Mouse (Mus musculus): ENCODE measurements around the gene C2cd4c.

The C2cd4c gene

DNA sequence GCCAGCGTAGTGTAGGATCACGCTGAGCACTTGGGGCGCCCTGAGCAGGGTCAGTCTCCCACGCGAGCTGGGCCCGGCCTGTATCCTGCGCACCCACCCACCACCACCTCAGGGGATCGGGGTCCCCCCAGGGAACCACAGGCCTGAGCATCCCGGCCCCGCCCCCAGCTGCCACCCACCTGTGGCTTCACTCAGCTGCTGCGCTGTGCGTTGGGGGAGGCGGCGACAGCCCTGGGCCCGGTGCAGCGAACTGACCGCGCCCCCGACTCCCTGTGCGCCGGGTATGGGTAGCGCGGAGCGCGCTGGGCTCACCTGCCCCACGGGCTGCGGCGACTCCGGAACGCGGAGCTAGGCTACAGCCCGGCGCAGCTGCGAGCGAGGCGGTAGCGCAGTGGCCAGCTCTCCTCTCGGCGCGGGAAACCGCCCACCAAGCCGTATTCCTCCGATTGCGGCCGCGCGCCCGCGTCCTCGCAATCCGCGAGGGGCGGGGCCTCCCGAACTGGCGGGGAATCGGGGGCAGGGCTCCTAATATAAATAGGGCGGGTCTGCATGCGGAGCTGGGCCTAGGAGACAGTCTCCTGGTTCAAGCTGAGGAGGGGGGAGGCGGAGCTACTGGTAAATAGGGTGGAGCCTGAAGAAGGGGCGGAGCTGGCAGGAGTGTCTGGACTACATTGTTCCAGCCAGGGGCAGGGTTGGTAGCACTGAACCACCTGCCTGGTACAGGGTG, at the start of gene C2cd4c:
C2cd4c (minus strand) TSS at position 448 of the 727 bp plus-strand sequence.
- peak; percentile 67 for DNase-seq (ENCODE audit: low read depth, low spot score)

DNA sequence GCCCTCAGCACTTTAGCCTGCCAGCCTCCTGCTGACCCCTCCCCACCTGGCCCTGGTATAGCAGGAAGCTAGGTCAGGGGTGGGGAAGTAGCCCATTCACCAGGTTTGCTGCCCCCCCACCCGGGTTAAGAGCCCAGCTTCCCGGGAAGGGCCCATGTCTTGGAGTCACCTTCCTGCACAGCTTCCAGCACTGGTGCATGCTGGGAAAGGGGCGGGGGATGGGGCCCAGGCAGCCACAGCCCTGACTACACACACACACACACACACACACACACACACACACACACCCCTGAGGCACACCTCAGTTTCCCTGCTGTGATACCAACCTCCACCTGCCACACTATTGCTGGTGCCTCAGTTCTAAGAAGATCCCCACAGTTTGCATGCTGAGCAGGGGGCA, 48.0 kb upstream of the C2cd4c start:
- no peak for DNase-seq (ENCODE audit: low read depth, low spot score)

DNA sequence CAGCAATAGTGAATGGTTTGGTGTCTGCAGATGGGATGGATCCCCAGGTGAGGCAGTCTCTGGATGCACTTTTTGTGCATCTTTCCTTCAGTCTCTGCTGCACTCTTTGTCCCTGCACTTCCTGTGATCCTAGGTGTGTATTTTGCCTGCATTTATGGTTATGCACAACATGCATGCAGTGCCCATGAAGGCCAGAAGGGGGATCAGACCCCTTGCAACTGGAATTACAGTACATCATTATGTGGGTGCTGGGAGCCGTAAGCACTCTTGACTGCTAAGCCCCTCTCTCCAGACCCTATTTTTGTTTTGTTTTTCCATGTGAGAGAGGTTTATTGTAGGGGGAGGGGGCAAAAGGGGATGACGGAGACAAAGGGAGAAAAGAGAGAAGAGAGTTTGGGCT, 46.5 kb upstream of the C2cd4c start:
- no peak for DNase-seq (ENCODE audit: low read depth, low spot score)

DNA sequence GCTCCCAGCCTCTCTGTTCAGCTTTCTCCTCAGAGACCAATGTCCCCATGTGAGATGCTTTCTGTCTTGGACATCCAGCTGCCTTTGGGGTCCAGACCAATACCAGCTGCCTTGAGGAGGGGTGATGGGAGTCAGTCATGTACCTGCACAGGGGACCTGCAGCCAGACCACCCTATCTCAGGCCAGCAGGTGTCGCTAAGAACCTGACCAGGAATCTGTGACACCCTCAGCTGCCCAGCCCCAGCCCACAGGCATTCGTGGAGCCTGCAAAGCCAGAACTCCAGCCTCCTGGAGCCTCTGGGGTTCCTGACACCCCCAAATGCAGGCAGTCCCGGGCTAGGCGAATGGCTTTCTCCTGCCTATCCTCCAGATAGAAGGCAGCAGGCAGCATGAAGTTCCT, 45.0 kb upstream of the C2cd4c start:
- no peak for DNase-seq (ENCODE audit: low read depth, low spot score)

DNA sequence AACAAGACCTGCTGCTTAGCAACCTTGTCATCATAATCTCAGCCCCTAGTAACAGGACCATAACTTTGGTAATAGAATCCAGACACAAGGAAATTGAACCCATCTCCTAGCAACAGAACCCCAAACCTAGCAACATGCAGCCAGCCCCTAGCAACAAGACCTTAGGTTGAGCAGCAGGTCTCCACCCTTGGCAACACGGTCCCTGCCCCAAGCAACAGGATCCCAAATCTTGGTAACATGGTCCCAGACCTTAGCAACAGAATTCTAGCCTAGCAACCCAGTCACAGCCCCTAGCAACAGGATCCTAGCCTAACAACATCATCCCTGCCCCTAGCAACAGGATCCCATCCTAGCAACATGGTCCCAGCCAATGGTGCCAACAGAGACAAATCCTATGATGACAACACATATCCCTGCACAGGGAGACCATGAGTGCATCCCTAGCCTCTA, 41.1 kb upstream of the C2cd4c start:
- no peak for DNase-seq (ENCODE audit: low read depth, low spot score)

DNA sequence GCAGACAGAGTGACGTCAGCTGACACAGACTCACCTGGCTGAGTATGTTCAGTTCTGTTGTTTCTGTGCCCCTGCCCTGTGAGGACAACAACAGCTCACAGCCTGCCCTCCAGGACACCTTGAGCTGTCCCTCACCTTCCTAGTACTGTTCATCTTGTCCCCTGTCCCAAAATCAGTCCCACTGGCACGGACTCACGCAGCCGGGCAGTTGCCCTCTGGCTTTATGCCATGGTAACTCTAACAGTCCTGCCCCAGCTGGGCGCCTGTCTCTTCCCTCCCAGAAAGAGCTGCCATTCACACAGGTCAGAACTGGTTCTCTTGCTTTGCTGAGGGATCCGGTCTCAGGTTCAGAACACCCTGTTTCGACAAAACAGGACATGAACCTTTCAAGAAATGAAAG, 39.0 kb upstream of the C2cd4c start:
- no peak for DNase-seq (ENCODE audit: low read depth, low spot score)

DNA sequence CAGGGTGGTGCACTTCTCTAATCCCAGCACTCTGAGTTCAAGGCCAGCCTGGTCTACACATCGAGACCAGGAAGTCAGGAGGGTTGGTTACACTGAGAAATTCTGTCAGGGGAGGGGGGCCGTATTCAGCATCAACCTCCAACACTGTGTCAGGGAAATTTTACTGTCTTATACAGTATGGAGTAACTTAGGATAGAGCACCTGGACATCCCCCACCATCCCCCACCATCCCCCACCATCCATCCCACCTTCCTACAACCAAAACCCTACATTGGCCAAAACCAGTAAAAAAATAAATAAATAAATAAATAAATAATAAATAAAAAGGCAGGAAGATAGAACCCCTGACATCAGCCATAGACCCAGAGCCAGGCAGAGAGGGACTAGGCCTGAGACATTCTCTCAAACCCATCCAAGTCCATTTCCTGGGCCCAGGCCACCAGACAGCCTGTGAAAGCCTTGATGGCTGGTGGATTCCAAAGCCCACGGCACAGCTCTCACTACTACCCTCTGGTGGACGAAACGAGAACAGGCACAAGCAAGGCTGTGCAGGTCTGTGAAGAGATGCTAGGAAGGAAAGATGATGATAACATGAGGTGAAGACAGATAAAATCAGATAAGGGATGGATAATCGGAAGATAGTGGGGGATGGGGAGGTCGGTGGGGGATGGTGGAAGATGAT, 35.4 kb upstream of the C2cd4c start:
- DNase-seq (ENCODE audit: low read depth, low spot score) = no peak

DNA sequence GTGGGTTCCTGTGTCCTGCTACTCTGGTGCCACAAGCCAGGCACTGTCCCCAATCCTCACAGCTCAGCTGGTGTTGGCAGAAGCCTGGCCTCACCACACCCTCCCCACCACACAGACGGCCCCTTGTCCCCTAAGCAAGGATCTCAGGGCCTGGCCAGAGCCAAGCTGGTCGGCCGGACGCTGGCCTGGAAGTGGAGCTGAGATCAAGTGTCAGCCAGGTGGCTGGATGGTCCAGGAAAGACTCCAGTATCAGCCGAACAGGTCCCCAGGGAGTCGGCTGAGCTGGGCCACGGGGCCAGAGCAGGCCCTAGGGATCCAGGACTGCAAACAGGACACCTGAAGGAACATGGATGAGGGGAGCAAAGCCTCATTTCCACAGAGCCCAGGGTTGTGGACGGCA, 31.9 kb upstream of the C2cd4c start, which contains the start of gene Odf3l2:
Odf3l2 (minus strand) TSS at position 28 of the 400 bp plus-strand sequence.
- no peak for DNase-seq (ENCODE audit: low read depth, low spot score)

DNA sequence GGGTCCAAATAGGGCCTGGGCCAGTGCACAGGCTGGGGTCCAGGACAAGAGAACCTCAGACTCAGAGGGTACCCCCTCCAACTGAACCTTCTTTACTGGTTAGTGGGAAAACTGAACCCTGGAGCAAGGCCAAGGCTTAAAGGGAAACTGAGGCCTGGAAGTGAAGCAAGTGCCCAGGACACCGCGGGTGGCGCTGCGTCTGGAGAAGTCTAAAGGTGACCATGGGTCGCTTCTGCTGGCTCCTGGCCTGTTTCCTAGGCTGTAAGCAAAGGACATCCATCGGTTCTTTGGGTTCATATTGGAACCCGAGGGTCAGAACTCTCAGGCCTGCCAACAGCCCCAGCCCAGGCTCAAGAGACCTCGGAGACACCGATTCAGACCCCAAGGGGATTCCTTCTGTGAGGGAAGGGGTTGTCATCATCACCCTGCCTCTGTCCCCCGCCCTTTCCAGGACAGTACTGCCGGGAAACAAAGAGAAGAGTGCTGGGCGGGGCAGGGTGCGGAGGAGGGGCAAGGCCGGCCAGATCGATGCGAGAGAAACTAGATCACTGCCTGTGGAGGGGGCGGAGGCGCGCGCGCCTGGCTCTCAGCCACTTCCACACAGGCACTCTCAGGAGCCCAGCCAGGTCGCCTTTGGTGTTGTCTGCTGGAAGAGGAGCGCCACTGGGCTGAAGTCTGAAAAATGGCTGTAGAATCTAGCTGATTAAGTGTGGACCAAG, 24.8 kb upstream of the C2cd4c start:
- no peak for DNase-seq (ENCODE audit: low read depth, low spot score)

DNA sequence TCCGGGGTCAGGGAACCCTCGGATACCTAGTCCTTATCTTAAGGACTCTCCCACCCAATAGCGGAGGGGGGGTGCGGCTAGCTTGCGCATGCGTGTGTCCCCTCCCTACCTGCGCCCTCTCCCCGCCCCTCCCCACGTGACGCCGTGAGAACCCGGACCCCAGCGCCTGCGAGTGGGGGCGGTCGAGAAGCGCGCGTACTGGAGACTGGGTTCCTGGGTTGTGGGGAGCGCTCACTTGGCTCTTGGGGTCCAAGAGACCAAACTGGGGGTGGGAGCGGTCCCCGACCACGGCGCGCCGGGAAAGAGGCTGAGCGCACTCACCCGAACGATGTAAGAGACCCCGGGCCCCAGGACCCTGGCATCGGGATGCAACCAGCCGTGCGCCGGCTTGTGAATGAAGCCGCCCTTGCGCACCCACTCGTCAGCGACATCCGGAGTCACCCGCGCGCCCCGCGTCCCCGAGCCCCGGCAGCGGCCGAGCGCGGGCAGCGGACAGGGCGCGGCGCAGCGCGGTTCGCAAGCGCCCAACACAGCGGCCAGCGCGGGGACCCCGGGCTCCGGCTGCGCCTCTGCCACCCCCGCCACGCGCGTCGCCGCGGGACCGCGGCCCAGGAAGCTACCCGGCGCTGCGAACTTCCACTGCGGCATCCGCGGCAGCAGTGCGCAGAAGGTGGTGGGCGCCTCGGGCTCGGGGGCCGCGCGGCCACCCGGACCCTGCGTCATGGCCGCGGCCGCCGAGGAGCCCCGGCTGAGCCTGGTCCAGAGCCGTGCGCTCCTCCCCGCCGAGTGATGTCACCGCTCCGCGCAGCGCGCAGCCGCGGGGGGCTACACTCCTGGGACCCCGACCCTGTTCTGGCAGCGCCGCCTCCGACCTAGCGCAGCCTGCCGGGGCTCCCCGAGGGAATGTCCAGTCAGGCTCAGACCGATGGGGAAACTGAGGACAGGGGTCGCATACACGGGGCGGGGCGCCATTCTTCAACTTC, 23.6 kb upstream of the C2cd4c start, which contains the start of gene Shc2:
Shc2 (minus strand) TSS at position 791 of the 983 bp plus-strand sequence.
- DNase-seq (ENCODE audit: low read depth, low spot score) = no peak

DNA sequence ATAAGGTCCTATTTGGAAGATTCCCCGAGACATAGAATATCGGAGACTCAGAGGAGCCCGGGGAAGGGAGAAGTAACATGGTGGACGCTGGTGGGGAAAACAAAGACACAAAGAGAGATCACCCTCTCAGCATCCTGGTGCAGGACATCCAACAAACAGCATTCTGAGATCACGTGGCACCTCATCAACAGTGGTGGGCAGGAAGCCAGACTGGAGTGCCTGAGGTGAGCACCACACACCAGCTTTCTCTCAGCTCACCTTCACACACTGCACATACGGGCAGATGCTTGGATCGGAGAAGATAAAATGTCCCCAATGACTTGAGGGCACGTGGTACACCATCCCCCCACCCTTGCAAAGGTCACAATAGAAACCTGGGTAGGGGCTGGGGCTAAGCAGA, 22.5 kb upstream of the C2cd4c start:
- no peak for DNase-seq (ENCODE audit: low read depth, low spot score)

DNA sequence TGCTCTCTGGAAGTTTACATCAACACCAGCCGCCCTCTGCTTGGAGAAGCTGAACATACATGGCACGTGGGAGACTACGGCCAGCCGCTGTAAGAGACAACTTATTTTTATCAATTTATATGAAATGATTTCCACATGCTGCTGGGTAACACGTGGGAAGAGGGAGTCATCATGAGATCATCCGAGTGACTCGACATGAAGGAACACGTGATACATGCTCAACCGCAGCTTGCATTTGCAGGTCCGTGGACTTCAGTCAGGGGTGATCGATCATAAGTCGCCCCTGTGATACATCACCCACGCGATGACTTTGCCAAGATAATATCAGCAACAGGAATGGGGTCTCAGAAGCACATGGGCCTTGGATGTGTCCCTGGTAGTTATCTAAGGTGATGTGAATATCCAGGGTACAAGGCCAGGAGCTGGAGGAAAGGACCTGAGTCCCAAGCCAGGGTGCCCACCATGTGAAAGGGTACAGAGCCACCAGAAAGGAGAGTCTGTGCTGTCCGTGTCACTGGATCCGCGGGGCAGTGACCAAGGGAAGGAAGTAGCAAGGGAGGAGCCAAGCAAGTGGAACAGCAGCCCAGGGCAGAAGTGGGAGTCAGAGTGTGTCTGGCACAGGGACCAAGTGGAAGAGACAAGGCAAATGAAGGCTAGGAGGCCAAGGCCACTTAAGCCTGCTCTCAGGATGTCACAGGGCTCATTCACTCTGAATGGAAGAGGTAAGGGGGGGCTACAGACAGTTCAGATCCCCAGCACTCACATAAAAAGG, 19.4 kb upstream of the C2cd4c start:
- DNase-seq (ENCODE audit: low read depth, low spot score) = no peak

DNA sequence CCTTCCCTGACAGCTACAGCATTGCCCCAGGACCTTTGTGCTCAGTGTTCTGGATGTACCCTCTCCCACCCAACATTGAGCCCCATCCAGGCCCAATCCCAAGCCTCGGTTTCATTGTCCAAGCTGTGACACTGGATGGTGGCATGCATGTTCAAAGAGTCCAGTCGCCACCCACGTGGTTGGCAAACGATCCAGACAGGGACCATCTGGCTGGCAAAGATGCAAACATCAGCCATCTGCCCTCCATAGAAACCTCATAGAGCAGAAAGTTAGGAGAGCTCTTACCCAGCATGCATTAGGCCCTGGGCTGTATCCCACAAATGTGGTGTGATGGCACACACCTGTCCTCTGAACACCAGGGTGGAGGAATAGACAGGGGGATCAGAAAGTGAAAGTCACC, 17.6 kb upstream of the C2cd4c start:
- DNase-seq (ENCODE audit: low read depth, low spot score) = no peak

DNA sequence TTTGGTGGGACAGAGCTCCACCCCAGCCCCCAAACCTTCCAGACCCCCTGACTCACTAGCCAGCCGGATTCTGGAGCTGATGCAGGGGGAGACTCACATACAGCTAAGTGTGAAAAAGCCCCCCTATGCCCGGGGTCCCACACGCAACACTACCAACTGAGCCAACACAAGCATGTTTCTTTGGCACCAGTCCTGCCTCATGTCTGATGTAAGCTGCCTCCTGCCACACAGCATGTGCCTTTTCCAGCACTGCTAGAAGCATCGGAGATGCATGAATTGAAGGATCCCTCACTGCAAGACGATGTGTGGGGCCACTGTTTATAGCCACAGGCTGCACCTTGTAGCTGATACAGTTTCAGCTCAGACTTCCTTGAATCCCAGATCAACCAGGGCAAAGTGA, 14.6 kb upstream of the C2cd4c start:
- no peak for DNase-seq (ENCODE audit: low read depth, low spot score)

DNA sequence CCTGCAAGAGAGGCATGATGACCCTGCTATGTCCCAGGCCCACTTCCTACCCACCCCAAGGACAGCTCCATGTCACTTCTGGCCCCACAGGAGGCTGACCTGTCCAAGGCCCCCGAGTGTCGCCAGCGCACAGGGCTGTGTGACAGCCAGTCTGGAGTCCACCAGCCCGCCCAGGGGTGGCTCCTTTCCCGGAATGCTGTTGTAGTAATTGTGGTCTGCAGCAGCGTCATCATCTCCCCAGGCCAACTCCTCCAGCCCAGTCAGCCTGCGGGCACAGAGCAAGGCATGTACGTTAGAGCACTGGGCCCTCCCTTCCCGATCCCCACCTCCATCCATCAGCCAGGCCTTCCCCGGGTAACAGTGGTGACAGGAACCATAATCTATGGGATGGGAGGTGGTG, 12.3 kb upstream of the C2cd4c start:
- DNase-seq (ENCODE audit: low read depth, low spot score) = no peak

DNA sequence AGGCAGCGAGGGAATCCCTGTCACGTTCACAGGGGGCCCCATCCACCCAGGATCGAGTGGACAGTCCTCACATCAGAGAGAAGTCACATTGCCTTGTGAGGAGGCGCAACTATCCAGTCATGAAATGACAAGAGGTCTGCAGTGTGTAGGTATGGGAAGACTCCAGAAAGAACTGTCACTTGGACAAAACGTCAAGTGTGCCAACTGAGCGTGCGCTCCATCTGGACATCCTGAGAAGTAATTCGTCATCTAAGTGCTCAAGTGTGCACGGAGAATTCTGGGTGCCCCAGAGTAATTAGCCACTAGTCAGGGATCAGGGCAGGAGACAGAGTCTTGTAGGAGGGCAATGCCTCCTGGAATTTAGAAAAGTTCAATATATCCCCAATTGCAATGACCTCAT, 11.6 kb upstream of the C2cd4c start:
- DNase-seq (ENCODE audit: low read depth, low spot score) = no peak

DNA sequence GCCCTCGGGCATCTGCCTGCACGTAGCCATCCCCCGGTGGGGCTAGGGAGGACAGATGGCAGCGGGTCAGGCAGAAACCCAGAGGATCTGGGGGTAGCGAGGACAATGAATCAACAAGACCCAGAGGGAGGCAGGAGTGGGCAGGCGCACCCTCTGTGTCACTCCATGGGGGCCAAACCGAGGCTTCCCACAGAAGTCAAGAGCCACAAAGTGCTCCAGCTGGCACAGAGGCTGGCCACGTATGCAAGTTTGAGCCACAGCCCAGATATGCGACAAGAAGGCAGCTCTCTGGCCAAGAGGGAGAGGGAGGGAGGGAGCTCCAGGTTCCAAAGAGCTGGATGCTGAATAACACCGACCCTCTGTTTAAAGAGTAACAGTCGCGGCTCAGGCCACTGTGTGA, 10.1 kb upstream of the C2cd4c start:
- no peak for DNase-seq (ENCODE audit: low read depth, low spot score)

DNA sequence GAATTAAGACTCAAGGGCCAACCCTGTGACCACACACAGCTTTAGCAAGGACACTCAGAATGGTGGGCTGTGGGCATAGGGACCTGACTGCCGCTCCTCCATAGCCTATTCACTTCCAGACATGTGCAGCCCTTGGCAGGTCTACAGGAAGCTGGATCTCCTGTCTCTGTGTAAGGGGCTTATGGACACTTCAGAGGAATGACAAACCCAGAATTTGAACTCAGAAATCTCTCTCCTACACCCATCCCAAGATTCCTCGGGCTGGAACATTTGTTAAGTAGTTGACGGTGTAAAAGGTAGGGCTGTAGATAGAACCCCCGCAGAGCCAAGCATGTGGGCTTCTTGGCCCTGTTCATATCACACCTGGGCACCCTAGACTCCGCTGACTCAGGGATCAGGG, 2.6 kb upstream of the C2cd4c start:
- DNase-seq (ENCODE audit: low read depth, low spot score) = no peak

DNA sequence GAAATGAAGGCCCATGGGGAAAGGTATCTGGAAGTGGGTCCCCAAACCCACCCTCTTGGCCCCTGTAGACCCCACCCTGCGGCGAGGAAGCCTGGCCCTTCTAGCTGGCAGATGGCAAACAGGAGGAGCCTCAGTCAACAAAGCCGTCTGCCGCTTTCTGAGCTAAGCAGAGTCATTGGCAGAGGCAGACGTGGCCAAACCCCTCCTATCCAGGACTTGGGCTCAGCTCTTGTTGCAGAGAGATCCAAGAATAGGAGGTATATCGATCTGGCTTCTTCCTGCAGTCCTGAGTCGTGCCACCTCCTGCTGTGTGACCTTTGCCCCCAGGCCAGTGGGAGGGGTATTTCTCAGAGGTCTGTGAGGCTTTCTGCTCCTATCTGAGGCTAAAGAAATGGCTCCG, 2.0 kb upstream of the C2cd4c start:
- no peak for DNase-seq (ENCODE audit: low read depth, low spot score)

DNA sequence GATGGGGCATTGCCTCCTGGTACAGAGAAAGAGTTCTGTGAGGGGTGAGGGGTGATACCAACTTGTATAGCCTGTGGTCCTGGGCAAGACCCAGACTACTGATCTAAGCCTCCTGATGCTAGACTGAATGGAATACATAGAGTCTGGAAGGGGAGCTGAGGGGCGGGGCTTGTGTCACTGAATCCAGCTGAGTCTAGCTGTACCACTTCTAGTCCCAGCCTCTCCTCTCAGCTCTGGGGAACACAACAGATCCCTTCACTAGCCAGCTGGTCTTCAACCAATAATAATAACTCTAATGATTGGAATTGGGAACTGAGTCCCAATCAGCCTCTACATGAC, 449 bp upstream of the C2cd4c start:
- DNase-seq (ENCODE audit: low read depth, low spot score) = no peak
